Mouse (Mus musculus) brain, embryonic 14.5 days (tissue): ENCODE results near the gene Slc30a7. TPM values are rescaled to one million over a fixed set of nuclear protein-coding genes. Genes with fewer than 3 reads are reported as not detected.

Experiments used
- DNase-seq: peaks from one replicate; pipeline ENCODE4 v3.0.0-alpha.2; 2011; ENCODE audit warnings: low read depth
- CTCF ChIP-seq: fragments of 200-500 bp; IDR thresholded peaks from 2 replicates; pipeline ENCODE4 v1.5.1; 2012; ENCODE audit warnings: inconsistent platforms, mild to moderate bottlenecking, moderate library complexity, borderline replicate concordance; ENCODE audit not compliant: insufficient read depth, insufficient read length; ENCODE audit errors: extremely low read depth
- POLR2A ChIP-seq: fragments of 200-500 bp; IDR thresholded peaks from 2 replicates; pipeline ENCODE4 v1.6.1; 2012; ENCODE audit warnings: mild to moderate bottlenecking, inconsistent platforms, borderline replicate concordance; ENCODE audit not compliant: poor library complexity, insufficient read depth, insufficient read length, severe bottlenecking; ENCODE audit errors: extremely low read depth
- polyA plus RNA-seq: library from polyadenylated mRNA; depleted of rRNA; stranded (reverse); fragments of >200 nt; gene quantifications from 2 replicates; pipeline ENCODE4 v1.2.3, GENCODE M21; 2012; rRNA removed

Slc30a7 gene
- polyA plus RNA-seq = 21.8 and 26.4 TPM in 2 replicates

DNA sequence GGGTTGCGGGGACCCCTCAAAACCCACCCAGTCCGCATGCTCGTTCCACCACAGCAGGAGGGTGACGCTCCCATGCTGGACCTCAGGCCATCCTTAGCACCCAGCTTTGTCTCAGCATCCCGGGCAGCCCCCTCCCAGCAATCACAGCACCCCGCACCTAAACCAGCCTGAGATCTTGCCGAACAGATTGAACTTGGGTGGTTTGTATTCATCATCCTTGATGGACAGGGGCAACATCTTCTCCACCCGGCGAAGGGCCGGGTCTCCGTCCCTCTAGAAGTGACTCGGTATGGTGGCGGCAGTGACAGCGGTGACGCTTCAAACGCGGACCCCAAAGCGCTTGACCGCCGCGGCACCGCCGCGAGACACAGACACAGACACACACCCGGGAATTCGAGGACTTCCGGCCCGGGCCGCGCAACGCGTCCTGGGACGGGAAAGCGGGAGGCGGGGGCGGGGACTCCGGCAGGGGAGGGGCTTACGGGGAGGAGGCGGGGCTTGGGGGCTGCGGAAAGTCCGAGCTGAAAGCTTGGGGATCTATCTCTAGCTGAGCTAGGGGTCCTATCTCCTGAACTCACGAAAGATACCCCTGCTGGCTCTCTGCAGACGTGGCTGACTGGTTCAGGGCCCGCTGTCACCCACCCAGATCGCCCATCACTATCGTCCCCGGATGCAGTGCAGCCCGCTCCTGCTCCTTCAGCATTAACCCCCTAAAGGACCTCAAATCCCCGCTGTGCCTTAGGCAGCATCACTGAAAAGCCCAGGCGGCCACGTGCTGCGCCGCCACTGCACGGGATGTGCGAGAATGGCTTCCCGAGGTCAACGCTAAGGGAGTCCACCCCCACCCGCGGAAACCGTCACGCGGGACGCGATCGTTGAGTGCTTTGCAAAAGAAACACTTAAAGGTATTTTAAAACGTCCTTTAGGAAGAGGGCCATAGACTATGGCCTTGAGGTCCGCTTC, at the start of gene Slc30a7, which contains the start of gene Extl2:
TSS of gene Slc30a7 (minus strand) at position 429 of the 963 bp plus-strand sequence.
TSS of gene Extl2 (plus strand) at position 485 of the 963 bp plus-strand sequence.
- TF ChIP-seq POLR2A (peak; percentile 57; the same call in 1 of the 2 replicates), CTCF (no peak)

GRCm38 (mm10) chr3:116047034-116047433, 39.8 kb upstream of the Slc30a7 start:
- TF ChIP-seq CTCF = no peak
- TF ChIP-seq POLR2A = no peak
- peak; percentile 85 for DNase-seq

More for the DNA sequence above, at the start of gene Slc30a7, which contains the start of gene Extl2:
- peak; percentile 95 for DNase-seq

GRCm38 (mm10) chr3:116046000-116046399, 38.8 kb upstream of the Slc30a7 start:
- TF ChIP-seq CTCF (no peak), POLR2A (no peak)
- DNase-seq = no peak

GRCm38 (mm10) chr3:116040776-116041175, 33.6 kb upstream of the Slc30a7 start:
- peak; percentile 53 for DNase-seq
- no peak for TF ChIP-seq CTCF
- no peak for TF ChIP-seq POLR2A

DNA sequence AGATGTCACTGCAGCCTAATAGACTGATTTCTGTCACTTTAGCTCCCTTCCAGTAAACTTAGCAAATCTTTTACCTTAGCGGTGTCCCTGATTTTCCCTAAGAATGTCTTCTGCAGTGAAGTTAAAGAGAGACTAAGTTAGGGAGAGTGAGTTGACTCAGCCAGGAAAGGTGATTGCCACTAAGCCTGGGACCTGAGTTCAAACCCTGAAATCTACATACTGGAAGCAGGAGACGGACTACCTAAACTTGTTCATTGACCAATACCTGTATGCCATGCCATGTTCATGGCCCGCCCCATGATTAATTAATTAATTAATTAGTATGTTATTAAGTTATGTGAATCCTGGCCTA, 26.6 kb upstream of the Slc30a7 start:
- peak; percentile 91 for DNase-seq
- TF ChIP-seq POLR2A (no peak), CTCF (no peak)

GRCm38 (mm10) chr3:116033218-116033870, 26.1 kb upstream of the Slc30a7 start:
- DNase-seq = no peak
- TF ChIP-seq POLR2A = no peak
- 0 out of 2 replicates have a peak, but pooled peaks have one; percentile 17 for TF ChIP-seq CTCF

DNA sequence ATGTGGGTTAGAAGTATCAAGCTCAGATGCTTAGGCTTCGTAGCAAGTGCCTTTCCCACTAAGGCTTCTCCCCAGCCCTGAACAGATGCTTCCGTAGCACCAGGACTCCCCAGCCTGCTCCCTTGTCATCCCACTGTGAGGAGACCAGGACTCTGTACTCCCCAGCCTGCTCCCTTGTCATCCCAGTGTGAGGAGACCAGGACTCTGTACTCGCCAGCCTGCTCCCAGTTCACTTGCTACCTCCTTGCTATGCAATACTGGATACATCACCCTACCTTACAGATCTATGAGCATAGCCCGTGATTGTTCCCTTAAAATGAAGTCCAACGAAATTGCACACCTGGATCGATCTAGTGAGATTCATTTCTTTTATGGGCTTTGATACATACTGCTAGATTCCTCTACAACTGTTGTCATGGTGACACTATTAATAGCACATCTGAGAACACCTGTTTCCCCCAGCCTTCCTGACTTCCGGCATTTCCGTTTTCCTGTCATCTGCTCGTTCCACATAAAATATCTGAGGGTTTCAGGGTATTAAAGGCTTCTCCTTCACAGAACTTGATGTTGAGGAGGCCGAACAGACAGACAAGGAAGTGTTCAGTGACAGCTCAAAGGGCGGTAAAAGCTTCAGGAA, 23.1 kb upstream of the Slc30a7 start:
- TF ChIP-seq POLR2A (no peak), CTCF (no peak)
- no peak for DNase-seq

- no peak for DNase-seq
- no peak for TF ChIP-seq POLR2A
These were observed 19.8 kb upstream of the Slc30a7 start for GRCm38 (mm10) chr3:116026996-116027395.

- DNase-seq = peak; percentile 31
- no peak for TF ChIP-seq POLR2A
- no peak for TF ChIP-seq CTCF
These were observed 18.5 kb upstream of the Slc30a7 start for GRCm38 (mm10) chr3:116025701-116026100.

DNA sequence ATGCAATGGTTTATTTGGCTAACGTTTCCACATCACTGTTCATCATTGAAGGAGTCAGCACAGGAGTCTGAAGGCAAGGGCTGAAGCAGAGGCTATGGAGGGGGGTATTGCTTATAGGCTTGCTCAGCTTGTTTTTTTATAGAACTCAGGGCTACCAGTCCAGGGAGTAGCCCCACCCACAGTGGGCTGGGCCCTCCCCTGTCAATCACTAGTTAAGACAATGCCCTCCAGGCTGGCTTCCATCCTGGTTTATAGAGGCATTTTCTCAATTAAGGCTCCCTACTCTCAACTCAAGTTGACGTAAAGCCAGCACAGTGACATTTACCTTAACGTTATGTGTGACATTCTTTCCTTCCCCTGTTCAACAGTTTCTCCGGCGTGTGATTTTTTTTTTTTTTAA, 17.5 kb upstream of the Slc30a7 start:
- TF ChIP-seq CTCF (no peak), POLR2A (no peak)
- DNase-seq = peak; percentile 58

GRCm38 (mm10) chr3:116024236-116024635, 17.0 kb upstream of the Slc30a7 start:
- no peak for DNase-seq
- TF ChIP-seq CTCF (no peak), POLR2A (no peak)
